Mouse (Mus musculus) lung, postnatal 0 days (tissue): Measurements from ENCODE around the gene Tmc1. TPM values are rescaled to one million over a fixed set of nuclear protein-coding genes. Genes with fewer than 3 reads are reported as not detected.

ENCODE experiments used
- ATAC-seq: fragments of 200-750 bp; cut with Nextera tagmentation; 2 replicates; pipeline ENCODE4 v1.8.0; 2017; ENCODE audit warnings: moderate library complexity
- DNase-seq: peaks from one replicate; pipeline ENCODE4 v3.0.0-alpha.2; 2016; ENCODE audit warnings: low spot score
- H3K27ac ChIP-seq: fragments of 300-500 bp; sonication (generic); 2 replicates; pipeline ENCODE4 v1.5.1; 2014; ENCODE audit warnings: antibody characterized with exemption, mild to moderate bottlenecking, low read length, mixed read lengths
- H3K27me3 ChIP-seq: fragments of 300-500 bp; sonication (generic); replicated peaks from 2 replicates; pipeline ENCODE4 v1.6.1; 2014; ENCODE audit warnings: low read length, mixed read lengths; ENCODE audit not compliant: insufficient read depth
- H3K36me3 ChIP-seq: fragments of 300-500 bp; sonication (generic); 2 replicates; pipeline ENCODE4 v1.6.1; 2014; ENCODE audit warnings: low read length, mixed read lengths; ENCODE audit not compliant: insufficient read depth
- H3K4me1 ChIP-seq: fragments of 300-500 bp; sonication (generic); 2 replicates; pipeline ENCODE4 v1.6.1; 2014; ENCODE audit warnings: antibody characterized with exemption, low read depth, low read length, mixed read lengths; ENCODE audit not compliant: insufficient read depth
- H3K4me2 ChIP-seq: fragments of 300-500 bp; sonication (generic); replicated peaks from 2 replicates; pipeline ENCODE4 v1.6.1; 2014; ENCODE audit warnings: low read depth, mild to moderate bottlenecking, low read length, moderate library complexity, mixed read lengths
- H3K4me3 ChIP-seq: fragments of 300-500 bp; sonication (generic); 2 replicates; pipeline ENCODE4 v1.5.1; 2014; ENCODE audit warnings: low read depth, low read length
- H3K9ac ChIP-seq: fragments of 300-500 bp; sonication (generic); replicated peaks from 2 replicates; pipeline ENCODE4 v1.6.1; 2014; ENCODE audit warnings: low read depth, mild to moderate bottlenecking
- H3K9me3 ChIP-seq: fragments of 300-500 bp; sonication (generic); 2 replicates; pipeline ENCODE4 v1.6.1; 2016; ENCODE audit warnings: low read length, mixed read lengths
- CTCF ChIP-seq: IDR thresholded peaks from 2 replicates; pipeline ENCODE4 v1.5.1; 2016; ENCODE audit warnings: antibody characterized with exemption, mild to moderate bottlenecking
- EP300 ChIP-seq: IDR thresholded peaks from 2 replicates; pipeline ENCODE4 v1.6.1; 2016; ENCODE audit warnings: antibody characterized with exemption, mild to moderate bottlenecking, control low read depth
- WGBS: fragments of 180-500 bp; shearing (Covaris S2); extraction: QIAGEN DNeasy Blood & Tissue Kit; methylation state at CpG from one replicate; pipeline ENCODE4 v1.1.7; 2014; 5-methylcytosine and 5-hydroxymethylcytosine counted together
- polyA plus RNA-seq: library from polyadenylated mRNA; unstranded; fragments of >200 nt; fragmentation: Nextera tagmentation; extraction: Ambion mirVana; gene quantifications from 2 replicates; pipeline ENCODE4 v1.2.1, GENCODE M21; 2015

Gene Tmc1
- polyA plus RNA-seq, 1 experiment from 2014 or later, result not detected

DNA sequence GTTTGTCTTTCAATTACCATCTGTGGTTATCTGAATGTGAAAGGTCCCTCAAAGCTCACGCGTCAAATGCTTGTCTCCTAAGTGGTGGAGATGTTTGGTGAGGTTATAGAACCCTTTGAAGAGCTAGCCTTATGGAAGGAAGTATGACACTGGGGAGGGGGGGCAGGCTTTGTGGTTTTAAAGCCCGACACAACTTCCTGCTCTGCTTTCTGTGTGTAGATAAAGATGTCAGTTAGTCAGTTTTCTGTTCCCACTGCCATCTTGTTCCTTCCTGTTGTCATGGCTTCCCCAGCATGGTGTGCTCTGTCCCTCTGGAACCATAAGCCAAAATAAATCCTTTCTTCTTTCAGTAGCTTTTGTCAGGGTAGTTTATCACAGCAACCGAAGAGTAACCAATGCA lies 78.1 kb downstream of the Tmc1 start:
- DNase-seq (no peak), ATAC-seq (no peak)
- WGBS, result 49% methylated on average over 4 of the region's 4 CpGs
- Histone ChIP-seq H3K9ac (no peak overlapping the region), H3K4me2 (no peak overlapping the region), H3K4me3 (no peak overlapping the region), H3K27ac (no peak overlapping the region), H3K27me3 (no peaks in the 10 kb centered on the region), H3K9me3 (no peaks in the 10 kb centered on the region), H3K4me1 (no peaks in the 10 kb centered on the region), H3K36me3 (no peaks in the 10 kb centered on the region)
- TF ChIP-seq EP300, result no peak
- TF ChIP-seq CTCF, result no peak

DNA sequence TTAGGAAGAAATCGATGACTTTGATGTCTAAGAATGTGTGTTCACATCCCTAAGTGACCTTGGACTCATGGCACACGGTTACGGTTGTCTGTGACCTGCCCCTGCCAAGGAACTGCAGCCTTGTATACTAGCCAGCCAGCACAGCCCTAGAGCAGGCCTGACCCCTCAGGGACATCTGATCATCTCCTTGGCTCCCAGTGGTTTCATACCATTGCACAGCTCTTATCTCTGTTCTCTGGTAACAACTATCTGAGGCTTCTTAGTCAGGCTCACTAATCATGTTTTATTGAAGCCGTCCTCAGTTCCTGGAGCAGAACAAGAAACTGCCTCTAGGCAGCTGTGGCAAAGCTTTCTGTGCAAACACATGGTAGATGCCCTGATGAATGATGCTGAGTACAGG lies 92.2 kb downstream of the Tmc1 start:
- Histone ChIP-seq H3K4me3 (no peak overlapping the region), H3K27ac (no peak overlapping the region), H3K4me2 (no peak overlapping the region), H3K27me3 (no peaks in the 10 kb centered on the region), H3K36me3 (no peaks in the 10 kb centered on the region), H3K9ac (no peak overlapping the region), H3K4me1 (no peaks in the 10 kb centered on the region), H3K9me3 (no peaks in the 10 kb centered on the region)
- WGBS, result 78% methylated on average over 4 of the region's 4 CpGs
- DNase-seq, result no peak
- ATAC-seq, result no peak
- TF ChIP-seq EP300 (no peak), CTCF (no peak)

- Histone ChIP-seq H3K4me1 (no peaks in the 10 kb centered on the region), H3K9me3 (no peaks in the 10 kb centered on the region), H3K27ac (no peak overlapping the region), H3K36me3 (no peaks in the 10 kb centered on the region), H3K9ac (no peak overlapping the region), H3K4me3 (no peak overlapping the region), H3K27me3 (no peaks in the 10 kb centered on the region), H3K4me2 (no peak overlapping the region)
- 76% methylated on average over 1 of the region's 1 CpGs for WGBS
- TF ChIP-seq EP300, result no peak
- no peak for TF ChIP-seq CTCF
- no peak for ATAC-seq
- no peak for DNase-seq
These were observed 93.7 kb downstream of the Tmc1 start for GRCm38 (mm10) chr19:20860270-20860669.

- Histone ChIP-seq H3K27me3 (no peaks in the 10 kb centered on the region), H3K9me3 (no peaks in the 10 kb centered on the region), H3K4me2 (no peak overlapping the region), H3K27ac (no peak overlapping the region), H3K4me3 (no peak overlapping the region), H3K9ac (no peak overlapping the region), H3K4me1 (no peaks in the 10 kb centered on the region), H3K36me3 (no peaks in the 10 kb centered on the region)
- no peak for ATAC-seq
- no peak for DNase-seq
- TF ChIP-seq CTCF (no peak), EP300 (no peak)
These were observed 96.2 kb downstream of the Tmc1 start for GRCm38 (mm10) chr19:20857819-20858218.

DNA sequence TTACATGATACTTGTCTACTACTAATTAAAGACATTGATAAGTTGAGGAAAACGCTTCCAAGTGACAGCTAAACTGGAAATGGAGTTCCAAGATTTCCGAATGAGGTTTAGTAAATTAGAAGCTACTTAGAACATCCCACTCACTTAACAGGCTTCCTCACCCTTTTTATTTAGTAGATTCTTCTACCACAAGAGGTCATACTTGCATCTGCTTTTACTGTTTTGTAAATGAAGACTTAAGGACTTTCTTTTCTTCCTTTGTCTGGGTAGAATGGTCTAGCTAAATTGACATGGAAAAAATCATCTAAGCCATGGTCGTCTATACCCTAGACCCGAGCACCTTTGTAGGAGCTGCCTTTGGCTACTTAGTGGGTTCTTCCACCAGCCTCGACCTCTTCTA lies 105.1 kb downstream of the Tmc1 start:
- 61% methylated on average over 5 of the region's 5 CpGs for WGBS
- Histone ChIP-seq H3K27me3 (no peaks in the 10 kb centered on the region), H3K4me3 (no peak overlapping the region), H3K36me3 (no peaks in the 10 kb centered on the region), H3K4me2 (no peak overlapping the region), H3K4me1 (no peaks in the 10 kb centered on the region), H3K9ac (no peak overlapping the region), H3K9me3 (no peaks in the 10 kb centered on the region), H3K27ac (no peak overlapping the region)
- TF ChIP-seq EP300 (no peak), CTCF (peak; percentile 19; the same call in 1 of the 2 replicates)
- peak; percentile 56 for DNase-seq
- ATAC-seq, result no peak

- Histone ChIP-seq H3K4me2 (no peak overlapping the region), H3K4me1 (no peaks in the 10 kb centered on the region), H3K27ac (no peak overlapping the region), H3K9ac (no peak overlapping the region), H3K36me3 (no peaks in the 10 kb centered on the region), H3K9me3 (no peaks in the 10 kb centered on the region), H3K4me3 (no peak overlapping the region), H3K27me3 (no peaks in the 10 kb centered on the region)
- TF ChIP-seq EP300 (no peak), CTCF (no peak)
- 68% methylated on average over 3 of the region's 3 CpGs for WGBS
- ATAC-seq (no peak), DNase-seq (no peak)
These were observed 106.4 kb downstream of the Tmc1 start for GRCm38 (mm10) chr19:20847476-20848073.

- ATAC-seq (no peak), DNase-seq (no peak)
- Histone ChIP-seq H3K9me3 (no peaks in the 10 kb centered on the region), H3K36me3 (no peaks in the 10 kb centered on the region), H3K4me3 (no peak overlapping the region), H3K9ac (no peak overlapping the region), H3K27ac (no peak overlapping the region), H3K4me2 (no peak overlapping the region), H3K4me1 (no peaks in the 10 kb centered on the region), H3K27me3 (no peaks in the 10 kb centered on the region)
- TF ChIP-seq CTCF (no peak), EP300 (no peak)
- whole genome bisulfite sequencing, result 87% methylated on average over 2 of the region's 2 CpGs
These were observed 116.6 kb downstream of the Tmc1 start for GRCm38 (mm10) chr19:20837422-20837821.
